Mouse (Mus musculus) c-Kit-positive CD71-positive TER-119-negative erythroid progenitor cells, embryonic 14.5 days (primary cell): Measurements from ENCODE around the gene Pde1a.
A peak's percentile ranks its signal among the peaks of the same experiment; 100 is the strongest.
"Not testable (repeated sequence)": the region's sequence is repeated elsewhere in the genome, so short reads cannot be mapped to it uniquely, and the experiment has no call there.

Source experiments
- DNase-seq: peaks from one replicate; pipeline ENCODE4 v3.0.0-alpha.2; 2013; ENCODE audit warnings: low read depth

Gene Pde1a

DNA sequence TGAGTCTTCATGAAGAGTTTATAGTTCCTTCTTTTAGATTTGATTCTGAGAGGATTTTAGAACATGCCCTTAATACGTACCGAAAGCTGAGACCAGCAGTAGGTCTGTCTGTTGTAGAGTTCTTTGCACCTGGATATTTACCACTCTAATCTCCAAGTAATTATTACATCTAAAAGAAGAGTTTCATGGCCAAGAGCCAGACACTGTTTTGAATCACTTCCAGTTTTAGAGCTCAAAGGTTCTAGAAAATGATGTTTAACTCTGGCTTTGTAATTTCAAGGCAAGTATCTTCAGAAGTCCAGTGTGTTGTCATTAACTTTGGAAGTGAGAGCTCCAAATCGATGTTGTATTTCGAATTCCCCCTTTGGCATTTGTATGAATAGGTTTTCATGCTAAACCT lies 167.8 kb downstream of the Pde1a start:
- DNase-seq: no peak

DNA sequence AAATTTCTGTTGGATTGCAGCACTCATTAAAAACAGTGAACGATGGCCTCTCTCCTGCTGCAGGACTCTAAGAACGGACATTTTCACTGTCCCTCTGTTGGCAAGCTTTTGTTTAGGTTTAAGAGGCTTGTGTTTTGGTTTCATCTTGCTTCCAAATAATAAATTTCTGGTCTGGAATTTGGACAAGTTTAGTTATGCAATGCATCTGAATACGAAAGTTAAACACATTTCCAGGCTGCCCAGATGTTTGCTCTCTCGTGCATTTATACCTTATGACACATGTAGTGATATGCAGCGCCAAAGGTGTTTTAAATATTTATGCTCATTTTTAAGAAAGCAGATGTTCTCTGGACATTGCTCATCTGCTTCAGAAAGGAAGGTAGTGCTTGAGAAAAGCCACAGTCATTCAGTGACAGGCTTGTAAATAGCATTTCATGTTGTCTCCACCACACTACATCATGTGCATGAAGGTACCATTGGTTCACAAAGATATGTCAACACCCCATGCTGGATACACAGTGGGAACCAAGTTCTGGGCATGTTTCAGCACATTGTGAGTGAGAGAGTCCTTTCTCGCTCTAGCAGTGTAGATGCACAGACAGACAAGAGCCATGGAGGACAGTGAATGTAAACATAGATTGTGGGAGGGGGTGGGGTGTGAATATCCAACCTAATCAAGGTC lies 171.5 kb downstream of the Pde1a start:
- DNase-seq: no peak

DNA sequence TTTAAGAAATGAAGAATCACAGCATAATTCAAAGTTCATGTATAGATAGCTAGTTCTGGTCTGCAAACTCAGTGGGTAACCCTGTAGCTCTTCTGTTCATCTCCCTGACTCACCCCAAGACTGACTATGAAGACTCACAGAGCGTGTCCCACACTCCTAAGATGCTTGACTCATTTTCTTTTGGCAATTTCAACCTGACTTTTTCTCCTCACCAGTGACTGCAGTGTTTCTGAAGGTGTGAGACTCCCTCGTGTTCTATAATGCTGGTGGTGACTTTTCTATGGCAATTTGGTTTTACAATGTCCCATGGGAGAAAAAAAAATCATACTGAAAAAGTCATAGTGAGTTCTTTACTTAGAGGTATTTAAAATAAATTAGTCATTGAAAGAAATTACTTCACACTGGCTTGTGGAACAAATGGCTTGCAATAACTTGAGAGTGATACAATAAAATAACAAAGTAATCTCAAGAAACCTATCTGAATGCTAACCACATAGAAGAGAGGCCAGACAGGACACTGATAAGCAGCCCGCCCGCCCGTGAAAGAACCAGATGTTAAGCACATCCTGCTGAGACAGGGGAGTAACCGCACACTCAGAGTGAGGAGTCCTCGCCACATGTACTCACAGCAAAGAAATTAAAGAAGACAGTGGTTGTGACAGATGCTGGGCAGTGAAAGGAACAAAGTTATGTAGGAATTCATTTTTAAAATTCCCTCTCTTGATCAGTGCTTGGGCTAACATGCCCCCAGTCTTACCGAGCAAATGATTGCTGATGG lies 183.2 kb downstream of the Pde1a start:
- no peak for DNase-seq

DNA sequence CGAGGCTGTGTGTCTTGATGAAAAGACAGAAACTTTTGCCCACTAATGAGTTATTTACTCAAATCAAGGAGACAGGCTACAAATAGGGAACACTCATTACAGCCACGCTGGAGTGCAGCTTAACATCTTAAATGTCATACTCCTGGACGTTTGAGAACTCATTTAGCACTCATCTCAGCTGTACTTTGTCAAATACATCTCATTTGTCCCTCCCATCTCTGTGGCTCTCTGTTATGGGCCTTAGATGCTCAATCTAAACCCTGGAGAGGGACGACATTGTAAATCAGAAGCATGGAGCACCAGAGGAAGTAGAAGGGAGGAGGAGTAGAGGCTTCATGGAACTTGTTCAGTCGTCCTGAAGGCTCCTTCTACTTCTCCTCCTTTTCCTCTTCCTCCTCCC lies 194.6 kb downstream of the Pde1a start:
- no peak for DNase-seq

DNA sequence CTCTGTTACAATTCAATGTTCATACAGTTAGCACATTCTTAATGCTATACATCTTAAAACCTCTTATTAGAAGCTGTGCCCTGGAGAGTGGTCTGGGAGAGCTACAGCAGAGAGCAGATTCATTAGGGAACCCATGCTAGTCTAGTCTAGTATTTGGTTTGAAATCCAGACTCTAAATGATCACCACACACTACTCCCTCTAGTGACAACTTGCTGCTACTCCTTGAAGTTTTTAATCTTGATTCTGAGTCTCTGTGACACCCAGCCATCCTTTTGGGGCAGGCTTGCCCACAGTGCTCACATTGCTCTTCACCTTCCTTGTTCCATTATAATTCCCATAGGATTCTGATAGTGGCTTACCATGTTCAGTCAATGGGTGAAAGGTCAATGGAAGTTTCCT lies 206.9 kb downstream of the Pde1a start:
- DNase-seq: no peak

DNA sequence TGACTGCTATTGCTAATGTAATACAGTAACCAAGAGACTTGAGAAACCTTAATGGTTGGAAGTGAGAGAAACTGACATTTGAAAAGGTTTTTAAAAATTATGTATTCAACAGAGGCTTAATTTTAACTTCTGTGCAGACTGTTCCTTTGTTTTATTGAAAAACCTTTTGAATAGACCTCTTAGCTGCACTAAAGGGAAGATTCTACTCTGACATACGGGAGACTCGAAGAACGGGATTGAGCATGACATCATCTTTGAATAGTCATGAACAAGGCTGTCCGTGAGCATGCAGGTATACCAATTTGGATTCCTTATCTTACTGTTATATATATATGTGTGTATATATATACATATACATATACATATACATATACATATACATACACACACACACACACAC lies 207.9 kb downstream of the Pde1a start:
- no peak for DNase-seq

DNA sequence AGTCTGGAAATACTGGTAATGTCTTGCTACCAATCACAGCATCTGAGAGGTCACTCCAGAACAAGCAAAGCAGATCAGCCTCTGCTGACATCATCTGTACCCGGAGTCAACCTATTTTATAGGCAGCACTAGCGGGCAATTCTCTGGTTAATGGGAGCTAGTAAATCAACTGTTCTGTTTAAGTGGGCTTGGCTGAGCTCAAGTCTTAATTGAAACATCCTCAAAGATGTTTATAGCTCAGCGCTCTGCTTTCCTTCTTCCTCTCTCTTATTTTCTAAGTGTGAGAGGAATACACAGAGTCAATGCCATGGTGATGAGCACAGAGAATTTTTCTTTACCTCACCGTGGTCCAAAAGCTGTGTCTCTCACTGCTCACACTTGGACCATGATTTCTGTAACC lies 208.8 kb downstream of the Pde1a start:
- DNase-seq: no peak

DNA sequence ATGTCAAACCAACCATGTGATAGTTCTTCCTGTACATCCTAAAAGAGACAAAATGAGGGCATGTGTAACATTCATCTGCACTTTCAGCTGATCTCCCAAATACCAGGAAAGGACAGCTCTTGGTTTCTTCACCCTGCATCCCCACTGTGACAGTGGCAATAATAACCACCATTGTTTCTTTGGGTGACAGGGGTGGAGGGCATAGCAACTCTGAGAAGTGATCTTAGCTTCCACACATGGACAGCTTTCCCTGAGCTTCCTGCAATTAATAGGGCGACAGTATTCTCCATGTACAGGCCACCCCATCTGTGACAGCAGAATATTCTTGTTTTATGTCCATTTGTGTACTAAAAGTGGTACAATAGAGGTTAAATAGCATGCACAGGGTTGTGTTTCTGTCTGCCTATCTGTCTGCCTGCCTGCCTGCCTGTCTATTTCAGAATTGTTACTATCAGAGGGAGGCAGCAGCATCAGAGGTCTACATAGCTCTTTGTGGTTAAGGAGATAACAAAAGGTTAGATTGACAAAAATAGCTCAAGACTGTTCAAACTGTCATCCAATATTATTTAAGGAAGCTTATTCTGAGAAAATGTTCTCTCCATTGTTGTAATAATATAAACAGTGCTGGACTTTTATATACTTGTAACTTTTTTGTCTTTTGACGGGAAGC lies 227.3 kb downstream of the Pde1a start:
- DNase-seq: peak; percentile 22

DNA sequence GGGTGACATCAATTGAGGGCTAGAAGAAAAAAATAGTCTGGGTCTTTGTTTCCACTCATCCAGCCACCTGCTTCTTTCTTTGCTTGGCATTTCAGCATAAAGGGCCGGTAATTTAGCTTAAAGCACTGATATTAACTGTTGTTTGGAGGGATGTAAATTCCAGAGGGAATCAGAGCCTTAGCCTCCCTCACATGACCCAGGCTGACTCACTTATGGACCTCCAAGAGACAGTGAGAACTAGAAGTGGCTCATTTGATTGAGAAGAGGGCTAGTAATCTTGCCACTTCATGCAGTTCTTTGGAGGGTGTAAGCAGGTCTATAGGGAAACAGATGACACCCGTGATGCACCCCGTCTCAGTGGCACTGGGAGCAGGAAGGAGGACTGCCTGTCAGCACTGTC lies 230.7 kb downstream of the Pde1a start:
- DNase-seq: no peak

DNA sequence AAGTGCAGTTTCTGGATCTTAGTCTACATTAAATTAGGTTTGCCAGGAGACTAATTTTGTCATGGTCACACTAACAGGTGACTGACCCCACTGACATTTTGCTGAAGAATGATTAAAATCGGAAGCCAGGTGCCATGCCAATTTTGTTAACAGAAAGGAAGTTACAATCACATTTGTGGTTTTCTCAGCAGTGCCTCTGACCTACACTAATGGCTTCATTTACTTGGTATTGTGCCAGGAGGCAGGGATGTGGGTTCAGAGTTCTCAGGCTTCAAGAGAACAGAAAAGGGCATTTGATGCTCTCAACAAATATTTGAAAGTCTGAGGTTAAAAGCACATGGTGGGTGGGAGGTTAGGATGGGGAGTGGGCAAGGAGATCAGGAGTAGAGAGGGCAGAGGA lies 236.4 kb downstream of the Pde1a start:
- no peak for DNase-seq

DNA sequence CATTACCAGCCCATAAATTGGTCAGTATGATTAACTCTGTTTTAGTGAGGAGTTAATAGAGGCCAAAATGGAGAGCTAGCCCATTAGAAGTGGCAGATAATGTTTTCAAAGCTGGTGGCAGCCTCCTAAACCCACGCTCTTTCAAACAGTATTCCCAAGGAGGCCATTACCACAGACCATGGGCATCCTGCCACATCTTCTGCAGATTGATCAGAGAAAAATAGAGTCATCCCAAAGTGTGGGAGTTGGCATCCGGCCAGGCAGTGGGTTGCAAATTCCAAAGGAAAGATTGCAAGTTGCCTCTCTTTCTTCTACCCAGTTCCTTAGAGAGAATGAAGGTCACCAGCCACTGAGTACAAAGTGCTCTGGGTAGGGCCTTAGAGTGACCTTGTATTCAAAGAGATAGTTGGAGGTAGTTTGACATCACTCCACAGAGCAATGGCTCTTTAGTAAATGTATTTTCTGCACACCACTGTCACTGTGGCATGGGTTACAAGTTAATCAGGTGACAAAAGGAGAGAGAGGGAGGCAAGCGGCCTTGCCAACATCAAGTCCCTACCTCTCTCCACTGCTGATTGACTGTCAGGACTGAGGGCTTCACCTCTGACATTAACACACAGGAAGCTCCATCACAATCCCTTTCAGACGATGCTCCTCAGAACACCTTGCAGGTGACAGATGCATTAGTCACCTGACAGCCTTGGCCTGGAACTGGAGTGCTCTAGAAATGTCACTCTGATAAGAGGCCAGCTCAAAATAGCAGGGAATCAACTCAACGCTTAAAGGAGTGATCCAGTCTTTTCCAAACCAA lies 237.3 kb downstream of the Pde1a start:
- DNase-seq: no peak

DNA sequence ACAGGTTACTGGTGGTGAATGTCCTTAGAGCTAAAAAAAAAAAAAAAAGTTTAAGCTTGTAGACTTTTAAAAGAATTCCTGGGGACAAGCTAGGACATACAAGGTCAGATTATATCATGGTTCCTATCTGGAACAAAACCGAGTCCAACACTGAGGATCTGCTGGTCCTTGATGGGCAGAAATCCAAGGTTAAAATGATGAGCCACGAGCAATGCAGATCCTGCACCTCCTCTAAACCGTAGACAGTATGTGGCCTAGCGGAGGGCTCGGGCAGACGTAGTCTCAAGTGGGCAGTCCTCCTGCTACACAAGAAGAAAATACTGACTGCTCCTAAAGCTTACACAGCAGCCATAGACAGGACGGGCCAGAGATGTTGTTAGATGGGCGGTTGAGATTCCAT lies 238.5 kb downstream of the Pde1a start:
- no peak for DNase-seq

DNA sequence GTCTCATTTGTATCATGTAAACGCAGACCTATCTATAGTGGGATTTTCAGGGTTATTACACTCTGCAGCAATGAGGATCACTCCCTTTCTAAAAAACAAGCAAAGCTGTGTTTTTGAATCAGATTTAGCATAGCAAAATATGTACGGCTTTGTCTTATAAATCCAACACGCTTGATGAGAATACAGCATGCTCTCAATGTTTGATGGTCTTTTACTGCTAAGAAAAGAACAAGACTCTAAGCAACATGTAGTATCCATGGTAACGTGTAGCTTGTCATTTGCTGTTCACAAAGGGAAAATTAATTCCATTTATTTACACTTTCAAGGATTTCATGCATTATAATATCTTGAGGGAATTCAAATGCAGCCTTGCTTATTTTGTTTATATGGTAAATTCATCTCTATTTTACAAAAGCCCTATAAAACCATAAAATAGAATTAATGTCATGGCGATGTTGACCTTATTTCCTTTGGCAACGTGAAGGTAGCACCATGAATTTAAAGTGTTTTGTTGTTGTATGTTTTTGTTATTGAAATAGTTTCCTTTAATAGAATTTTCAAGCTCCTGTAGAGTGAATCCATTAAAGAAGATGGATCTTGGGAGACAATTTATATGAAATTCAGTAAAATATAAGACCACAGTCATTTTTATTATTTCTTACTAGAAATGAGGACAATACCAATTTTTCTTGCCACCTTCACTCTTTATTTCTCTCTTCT lies 245.5 kb downstream of the Pde1a start:
- DNase-seq: no peak

DNA sequence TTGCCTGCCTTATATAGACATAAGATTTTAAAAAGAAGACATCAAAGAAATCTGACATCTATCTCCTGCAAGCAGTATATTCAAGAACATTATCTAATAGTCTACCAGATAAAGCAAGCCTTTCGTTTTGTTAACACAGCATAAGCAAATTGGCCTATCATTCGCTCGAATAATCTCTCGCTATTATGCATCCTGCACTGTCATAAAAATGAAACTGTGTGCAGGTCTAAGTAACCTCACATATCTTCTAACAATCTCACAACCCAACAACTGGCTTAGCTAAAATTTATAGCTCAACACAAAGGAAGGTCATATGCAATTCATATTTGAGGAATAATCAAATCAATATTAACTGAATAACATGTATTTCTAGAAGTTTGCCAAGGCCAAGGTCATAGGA lies 246.0 kb downstream of the Pde1a start:
- DNase-seq: no peak

DNA sequence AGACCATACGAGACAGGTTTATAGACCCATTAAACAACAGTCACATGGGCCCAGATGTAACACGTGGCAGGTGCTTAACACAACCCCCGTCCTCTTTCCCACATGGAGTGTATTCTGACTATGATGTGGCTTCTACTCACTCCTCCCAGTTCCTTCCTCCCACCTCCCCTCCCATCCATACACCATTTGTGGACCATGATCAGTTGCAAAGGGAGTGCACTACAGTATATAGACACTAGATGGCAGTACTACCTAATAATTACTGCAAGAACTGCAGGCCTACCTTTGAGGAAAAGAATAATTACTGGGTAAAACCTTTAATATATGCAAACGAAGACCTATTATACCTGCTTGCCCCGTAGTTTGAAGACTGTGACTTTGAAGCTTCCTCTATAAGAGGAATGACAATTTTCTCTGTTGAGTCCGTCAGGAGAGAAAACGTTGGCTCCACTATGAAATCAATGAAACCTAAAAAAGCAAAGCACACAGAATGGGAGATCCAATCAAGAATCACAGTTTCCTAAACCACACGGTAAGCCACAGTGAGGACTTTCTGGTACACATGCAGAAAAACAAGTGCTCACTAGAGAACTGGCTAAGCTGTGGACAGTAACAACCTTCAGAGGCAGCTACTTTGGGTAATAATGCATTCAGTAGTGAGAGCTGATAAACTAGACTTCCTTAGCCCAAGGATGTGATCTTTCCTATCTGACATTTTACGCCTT lies 263.8 kb downstream of the Pde1a start:
- peak; percentile 28 for DNase-seq

DNA sequence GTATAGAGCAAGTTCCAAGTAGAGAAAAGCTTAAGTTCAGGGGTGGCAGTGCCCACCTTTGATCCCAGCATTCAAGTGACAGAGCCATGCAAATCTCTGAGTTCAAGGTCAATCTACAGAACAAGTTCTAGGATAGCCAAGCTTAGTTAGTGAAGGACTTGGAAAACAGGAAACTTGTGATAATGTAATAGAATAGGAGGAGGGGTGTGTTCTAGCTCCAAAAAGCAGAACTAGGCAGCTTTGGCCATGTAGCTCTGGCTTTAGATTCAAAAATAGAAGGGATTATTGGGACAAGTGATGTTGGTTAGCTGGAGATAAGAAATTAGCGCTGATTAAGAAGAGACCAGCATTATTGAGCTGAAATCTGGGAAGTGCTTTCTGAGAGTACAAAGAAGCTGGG lies 272.4 kb downstream of the Pde1a start:
- no peak for DNase-seq

DNA sequence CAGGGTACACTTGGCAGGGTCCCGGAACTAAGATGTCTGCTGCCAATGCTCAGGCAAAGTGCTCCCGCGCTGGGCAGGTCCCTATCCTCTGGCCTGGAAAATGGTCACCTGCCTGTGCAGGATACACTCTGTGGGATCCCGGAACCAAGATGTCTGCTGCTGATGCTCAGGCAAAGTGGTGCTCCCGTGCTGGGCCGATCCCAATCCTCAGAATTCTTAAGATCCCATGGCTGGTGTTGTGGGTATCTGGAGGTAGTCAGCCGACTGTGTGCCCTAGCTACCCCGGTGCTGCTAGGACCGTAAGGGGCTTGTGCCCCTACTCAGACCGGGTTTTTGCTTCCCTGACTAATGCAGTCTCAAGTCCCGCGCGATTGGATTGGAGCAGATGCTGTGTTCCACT lies 281.9 kb downstream of the Pde1a start:
- DNase-seq: not testable (repeated sequence)

DNA sequence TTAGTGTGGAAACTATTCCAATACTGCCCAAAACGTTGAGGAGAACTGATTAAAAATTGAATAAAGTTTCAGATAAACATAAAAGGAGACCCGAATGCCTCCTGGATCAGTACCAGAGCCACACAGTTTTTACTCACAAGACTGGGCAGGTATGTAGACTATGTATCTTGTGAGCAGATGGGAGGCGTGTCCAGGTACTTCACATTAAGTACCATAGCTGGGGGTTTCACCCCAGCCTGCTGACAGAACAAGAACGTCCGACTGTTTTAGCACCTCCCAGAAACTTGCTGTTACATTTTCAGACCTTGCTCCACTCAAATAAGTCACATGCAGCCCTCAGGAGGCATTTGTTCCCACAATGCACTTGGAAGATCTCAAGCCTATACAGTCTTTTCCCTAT lies 289.7 kb downstream of the Pde1a start:
- DNase-seq: no peak

DNA sequence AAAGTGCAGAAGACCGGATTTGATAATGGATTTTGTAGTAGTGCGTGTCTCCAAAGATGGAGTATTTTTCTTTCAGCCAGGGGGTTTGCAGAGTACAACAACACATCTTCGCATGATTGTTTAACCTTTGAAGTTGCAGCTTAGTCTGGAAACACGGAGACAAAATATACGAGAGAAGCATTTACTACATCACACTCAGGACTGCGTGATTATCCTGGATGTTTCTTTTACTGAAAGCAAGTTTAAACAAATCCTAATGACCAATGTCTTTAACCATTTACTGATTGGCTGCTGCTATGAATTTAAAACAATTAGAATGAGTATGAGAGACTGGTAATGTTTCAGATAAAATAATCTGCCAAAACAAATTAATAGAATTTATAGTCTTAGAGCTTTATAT lies 290.2 kb downstream of the Pde1a start:
- no peak for DNase-seq

DNA sequence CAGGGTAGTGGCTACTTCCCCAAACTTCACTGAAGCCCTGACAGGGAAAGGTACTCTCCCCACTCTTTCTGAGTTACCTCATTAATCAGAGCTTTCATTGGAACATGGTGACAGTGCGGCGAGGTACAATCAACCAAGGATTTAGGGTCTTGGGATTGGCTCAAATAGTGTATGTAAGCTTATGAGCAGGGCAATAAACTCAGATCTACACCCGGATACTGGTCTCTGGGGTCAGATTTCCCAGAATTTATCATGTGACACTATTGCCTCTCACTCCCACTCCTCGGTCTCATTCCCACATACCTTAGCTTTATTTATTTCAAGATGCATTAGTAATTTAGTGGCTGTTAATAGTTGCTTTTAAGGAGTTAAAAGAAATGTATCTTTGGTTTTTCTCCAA lies 303.4 kb downstream of the Pde1a start:
- no peak for DNase-seq

DNA sequence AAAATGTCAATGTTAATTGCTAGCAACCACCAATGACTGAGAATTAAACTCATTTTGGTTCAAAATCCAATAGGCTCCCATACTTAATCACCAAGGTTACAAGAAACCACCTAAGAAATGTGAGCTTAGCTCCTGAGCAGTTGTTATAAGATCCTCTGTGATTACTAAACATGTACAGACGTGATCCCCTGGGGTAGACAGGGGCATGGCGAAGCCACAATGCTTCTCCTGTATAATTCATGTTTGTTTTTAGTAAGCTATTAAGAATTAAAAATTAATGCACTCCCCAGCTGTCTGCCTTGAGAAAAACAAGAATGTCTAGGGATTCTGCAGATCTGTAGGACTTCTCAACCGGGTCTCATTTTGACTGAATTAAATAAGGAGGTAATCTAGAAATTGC lies 309.7 kb downstream of the Pde1a start:
- no peak for DNase-seq
